Mouse (Mus musculus): ENCODE results near the gene Ppm1h. TPM values are rescaled to one million over a fixed set of nuclear protein-coding genes. Genes with fewer than 3 reads are reported as not detected.

Ppm1h gene
- polyA plus RNA-seq, 1 experiment, result 0.13 TPM

GRCm38 (mm10) chr10:122985252-122985514 lies 306.6 kb downstream of the Ppm1h start:
- peak overlapping the region; percentile 99 for H3ac ChIP-seq (ENCODE audit: control insufficient read depth, insufficient read length)
- TF ChIP-seq SRF (IDR thresholded peaks at IDR 0.05; ENCODE audit: control insufficient read depth, insufficient read length, low read depth) (no peak), CEBPB (IDR thresholded peaks at IDR 0.05; ENCODE audit: insufficient read depth, poor library complexity, severe bottlenecking) (no peak), POLR2A (IDR thresholded peaks at IDR 0.05; ENCODE audit: insufficient read length, low read depth) (no peak), MYOD1 (IDR thresholded peaks at IDR 0.05; ENCODE audit: control insufficient read depth in 1 of 3, insufficient read length in 2 of 3, low read depth in 2 of 3) (no peak), REST (IDR thresholded peaks at IDR 0.05; ENCODE audit: insufficient read depth, insufficient read length) (no peak), E2F4 (IDR thresholded peaks at IDR 0.05; ENCODE audit: insufficient read depth) (no peak), TCF12 (IDR thresholded peaks at IDR 0.05; ENCODE audit: insufficient read depth, poor library complexity, severe bottlenecking) (no peak)
- H3K79me2 ChIP-seq (ENCODE audit: control insufficient read depth, insufficient read depth), result peaks cover 36% of the 10 kb centered on the region
- peaks cover 6% of the 10 kb centered on the region for H3K36me3 ChIP-seq (ENCODE audit: control insufficient read depth, insufficient read depth)
- no peaks in the 10 kb centered on the region for H3K27me3 ChIP-seq (ENCODE audit: control insufficient read depth, insufficient read depth, insufficient read length)
- H3K4me2 ChIP-seq (ENCODE audit: low read depth), result peak overlapping the region; percentile 87
- H3K4me3 ChIP-seq, result peak overlapping the region; percentile 66

- peak; percentile 36 for TF ChIP-seq USF1 (IDR thresholded peaks at IDR 0.05; ENCODE audit: low read depth)
- peak; percentile 93 for TF ChIP-seq POLR2A (IDR thresholded peaks at IDR 0.05; ENCODE audit: insufficient read length, low read depth)
- TF ChIP-seq REST (IDR thresholded peaks at IDR 0.05; ENCODE audit: insufficient read depth, insufficient read length), result no peak
- TF ChIP-seq SRF (IDR thresholded peaks at IDR 0.05; ENCODE audit: control insufficient read depth, insufficient read length, low read depth), result peak; percentile 71
- TF ChIP-seq CEBPB (IDR thresholded peaks at IDR 0.05; ENCODE audit: insufficient read depth, poor library complexity, severe bottlenecking), result no peak
- TF ChIP-seq POLR2AphosphoS2 (IDR thresholded peaks at IDR 0.05; ENCODE audit: insufficient read length, low read depth), result peak; percentile 98
- H3K79me2 ChIP-seq (ENCODE audit: control insufficient read depth, insufficient read depth), result peaks cover 36% of the 10 kb centered on the region
Observed at GRCm38 (mm10) chr10:122985515-122986319, 307.2 kb downstream of the Ppm1h start.

GRCm38 (mm10) chr10:122986320-122987225 lies 308.0 kb downstream of the Ppm1h start:
- Histone ChIP-seq H3K79me2 (ENCODE audit: control insufficient read depth, insufficient read depth) (peaks cover 36% of the 10 kb centered on the region), H3K27me3 (ENCODE audit: control insufficient read depth, insufficient read depth, insufficient read length) (no peaks in the 10 kb centered on the region), H3K4me3 (peak overlapping the region; percentile 66), H3ac (ENCODE audit: control insufficient read depth, insufficient read length) (peak overlapping the region; percentile 99), H3K36me3 (ENCODE audit: control insufficient read depth, insufficient read depth) (peaks cover 3% of the 10 kb centered on the region), H3K4me2 (ENCODE audit: low read depth) (peak overlapping the region; percentile 87)
- TF ChIP-seq SRF (IDR thresholded peaks at IDR 0.05; ENCODE audit: control insufficient read depth, insufficient read length, low read depth) (no peak), MYOD1 (IDR thresholded peaks at IDR 0.05; ENCODE audit: control insufficient read depth in 1 of 3, insufficient read length in 2 of 3, low read depth in 2 of 3) (no peak), POLR2A (IDR thresholded peaks at IDR 0.05; ENCODE audit: insufficient read length, low read depth) (peak; percentile 19), E2F4 (IDR thresholded peaks at IDR 0.05; ENCODE audit: insufficient read depth) (peak; percentile 67), POLR2AphosphoS2 (IDR thresholded peaks at IDR 0.05; ENCODE audit: insufficient read length, low read depth) (peak; percentile 50)

More at GRCm38 (mm10) chr10:122985515-122986319, 307.2 kb downstream of the Ppm1h start:
- Histone ChIP-seq H3K27me3 (ENCODE audit: control insufficient read depth, insufficient read depth, insufficient read length) (no peaks in the 10 kb centered on the region), H3K4me2 (ENCODE audit: low read depth) (no peak overlapping the region), H3K4me3 (peak overlapping the region; percentile 66), H3ac (ENCODE audit: control insufficient read depth, insufficient read length) (peak overlapping the region; percentile 99), H3K36me3 (ENCODE audit: control insufficient read depth, insufficient read depth) (peaks cover 6% of the 10 kb centered on the region)

GRCm38 (mm10) chr10:122987671-122988128 lies 309.1 kb downstream of the Ppm1h start:
- Histone ChIP-seq H3K4me3 (no peak overlapping the region), H3K27me3 (ENCODE audit: control insufficient read depth, insufficient read depth, insufficient read length) (no peaks in the 10 kb centered on the region), H3K79me2 (ENCODE audit: control insufficient read depth, insufficient read depth) (peaks cover 25% of the 10 kb centered on the region), H3K36me3 (ENCODE audit: control insufficient read depth, insufficient read depth) (peaks cover 4% of the 10 kb centered on the region), H3ac (ENCODE audit: control insufficient read depth, insufficient read length) (no peak overlapping the region), H3K4me2 (ENCODE audit: low read depth) (peak overlapping the region; percentile 76)
- TF ChIP-seq CEBPB (IDR thresholded peaks at IDR 0.05; ENCODE audit: insufficient read depth, poor library complexity, severe bottlenecking), result no peak
- TF ChIP-seq TCF12 (IDR thresholded peaks at IDR 0.05; ENCODE audit: insufficient read depth, poor library complexity, severe bottlenecking), result no peak
- TF ChIP-seq MYOD1 (IDR thresholded peaks at IDR 0.05; ENCODE audit: control insufficient read depth in 1 of 3, insufficient read length in 2 of 3, low read depth in 2 of 3), result no peak
- no peak for TF ChIP-seq SRF (IDR thresholded peaks at IDR 0.05; ENCODE audit: control insufficient read depth, insufficient read length, low read depth)
- TF ChIP-seq POLR2A (IDR thresholded peaks at IDR 0.05; ENCODE audit: insufficient read length, low read depth), result peak; percentile 13
- TF ChIP-seq MAX (IDR thresholded peaks at IDR 0.05; ENCODE audit: low read depth), result no peak
- peak; percentile 54 for TF ChIP-seq POLR2AphosphoS2 (IDR thresholded peaks at IDR 0.05; ENCODE audit: insufficient read length, low read depth)
- no peak for TF ChIP-seq TCF3 (IDR thresholded peaks at IDR 0.05; ENCODE audit: insufficient read length, low read depth)
- TF ChIP-seq USF1 (IDR thresholded peaks at IDR 0.05; ENCODE audit: low read depth), result no peak

GRCm38 (mm10) chr10:122988372-122988771 lies 309.8 kb downstream of the Ppm1h start:
- Histone ChIP-seq H3K4me3 (no peak overlapping the region), H3ac (ENCODE audit: control insufficient read depth, insufficient read length) (no peak overlapping the region)

More at GRCm38 (mm10) chr10:122988372-122988771, 309.8 kb downstream of the Ppm1h start:
- Histone ChIP-seq H3K36me3 (ENCODE audit: control insufficient read depth, insufficient read depth) (peaks cover 4% of the 10 kb centered on the region), H3K27me3 (ENCODE audit: control insufficient read depth, insufficient read depth, insufficient read length) (no peaks in the 10 kb centered on the region), H3K79me2 (ENCODE audit: control insufficient read depth, insufficient read depth) (peaks cover 18% of the 10 kb centered on the region), H3K4me2 (ENCODE audit: low read depth) (peak overlapping the region; percentile 76)
- TF ChIP-seq TCF12 (IDR thresholded peaks at IDR 0.05; ENCODE audit: insufficient read depth, poor library complexity, severe bottlenecking), result no peak
- TF ChIP-seq USF1 (IDR thresholded peaks at IDR 0.05; ENCODE audit: low read depth), result peak; percentile 85

Data from myocyte (in vitro differentiated cells).